Mouse (Mus musculus): ENCODE measurements at regions not wholly inside any gene's neighbourhood (a gene's known extent, or its start where the extent isn't known, plus 50 kb on each side); places are given as distances from the start of the nearest gene placed in this dataset.

DNA sequence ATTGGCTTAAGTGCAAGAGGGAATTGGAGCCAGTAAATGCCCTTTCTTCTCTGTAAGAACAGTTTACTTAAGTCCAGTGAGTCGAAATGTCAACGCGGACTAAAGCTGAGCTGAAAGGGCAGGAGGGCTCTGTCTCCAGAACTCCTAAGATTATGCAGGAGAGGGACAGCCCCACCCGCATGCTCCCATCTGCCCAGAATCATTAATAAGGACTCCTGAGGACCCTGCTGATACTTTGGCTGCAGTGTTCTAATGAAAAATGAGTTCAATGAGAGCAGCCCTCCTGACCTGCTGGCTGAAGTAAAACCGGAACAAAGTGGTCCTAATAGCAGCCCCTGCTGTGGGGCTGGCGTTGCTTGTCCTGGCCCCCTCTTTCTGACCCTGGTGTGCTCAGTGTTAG lies 187.8 kb downstream of the Ajap1 start:
- TF ChIP-seq CTCF (conservative IDR thresholded peaks at IDR 0.05 in 1 of 2, IDR thresholded peaks at IDR 0.05 in 1 of 2; ENCODE audit: low read depth in 2 of 2, low read length in 2 of 2) = no peak
- TF ChIP-seq RAD21 (IDR thresholded peaks at IDR 0.05; ENCODE audit: low read depth, low read length) = no peak
- TF ChIP-seq POLR2A (IDR thresholded peaks at IDR 0.05; ENCODE audit: low read depth, low read length) = no peak
- TF ChIP-seq EP300 (IDR thresholded peaks at IDR 0.05; ENCODE audit: low read length) = no peak
- TF ChIP-seq USF1 (IDR thresholded peaks at IDR 0.05; ENCODE audit: low read depth, low read length) = no peak
- TF ChIP-seq MAX (IDR thresholded peaks at IDR 0.05; ENCODE audit: low read length) = no peak
- no peak for TF ChIP-seq ELF1 (IDR thresholded peaks at IDR 0.05; ENCODE audit: low read depth, low read length)
- TF ChIP-seq NRF1 (IDR thresholded peaks at IDR 0.05; ENCODE audit: low read depth, low read length) = no peak
- no peak for TF ChIP-seq CHD2 (IDR thresholded peaks at IDR 0.05; ENCODE audit: low read length)
